Mouse (Mus musculus): ENCODE measurements around the gene Cyp1a2. TPM values are rescaled to one million over a fixed set of nuclear protein-coding genes. Genes with fewer than 3 reads are reported as not detected.
"Not testable (repeated sequence)": the region's sequence is repeated elsewhere in the genome, so short reads cannot be mapped to it uniquely, and the experiment has no call there.

Cyp1a2 gene
- polyA plus RNA-seq (2017; shearing (Covaris generic)) = not detected

DNA sequence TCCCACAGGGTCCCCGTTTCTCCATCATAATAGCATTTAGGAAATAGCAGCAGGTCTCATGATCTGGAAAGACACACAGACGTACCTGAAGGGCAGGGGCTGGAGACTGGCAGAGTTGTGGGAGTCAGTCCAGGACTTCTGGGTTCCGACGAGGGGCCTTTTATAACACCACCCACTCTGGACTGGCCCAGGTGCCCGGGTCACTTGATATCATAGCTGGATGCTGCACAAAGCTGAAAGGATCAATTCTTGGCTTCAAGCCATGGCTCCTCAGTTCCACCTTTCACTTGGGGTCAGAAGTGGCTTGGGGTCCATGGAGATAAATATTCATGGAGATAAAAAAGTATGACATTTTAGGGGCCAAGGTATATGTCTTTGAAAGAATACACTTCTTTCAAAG is at the start of gene Cyp1a2:
Gene Cyp1a2 (minus strand): TSS at position 184 of the 400 bp plus-strand sequence.
- no peak for ATAC-seq

DNA sequence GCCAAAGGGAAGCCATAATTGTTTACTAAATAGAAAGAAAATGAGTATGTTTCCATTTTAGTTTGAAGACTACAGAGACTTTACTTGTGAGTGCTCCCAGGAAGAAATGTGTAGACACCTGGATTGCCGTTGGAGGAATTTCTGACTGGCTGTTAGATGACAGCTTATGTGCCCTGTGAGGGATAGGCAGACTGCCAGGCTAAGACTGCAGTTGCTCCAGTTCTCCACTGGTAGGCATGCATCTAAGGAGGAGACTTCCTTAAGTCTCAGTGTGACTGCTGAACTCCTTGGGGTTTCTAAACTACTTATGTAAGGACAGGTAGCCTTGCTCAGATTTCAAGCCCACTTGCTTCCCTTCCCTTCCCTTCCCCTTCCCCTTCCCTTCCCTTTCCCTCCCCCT is 44.8 kb upstream of the Cyp1a2 start:
- ATAC-seq = no peak

DNA sequence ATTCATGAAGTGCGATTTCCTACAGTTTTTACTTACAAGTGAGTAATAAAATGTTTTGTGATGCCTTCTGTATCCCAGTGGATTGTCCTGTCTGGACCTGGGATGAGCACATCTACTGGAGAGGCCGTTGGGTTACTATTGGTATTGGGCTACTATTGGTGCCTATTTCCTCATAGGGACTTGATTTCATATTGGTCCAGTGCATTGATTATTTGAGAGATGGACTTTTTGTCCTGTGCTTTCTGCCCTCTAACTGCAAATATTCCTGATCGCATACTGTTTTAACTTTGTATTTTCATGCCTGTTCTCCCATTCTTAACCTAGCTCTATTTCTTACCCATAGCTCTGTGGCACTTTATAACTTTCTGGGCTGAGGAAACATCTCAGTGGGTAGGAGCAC is 41.2 kb upstream of the Cyp1a2 start:
- no peak for ATAC-seq

DNA sequence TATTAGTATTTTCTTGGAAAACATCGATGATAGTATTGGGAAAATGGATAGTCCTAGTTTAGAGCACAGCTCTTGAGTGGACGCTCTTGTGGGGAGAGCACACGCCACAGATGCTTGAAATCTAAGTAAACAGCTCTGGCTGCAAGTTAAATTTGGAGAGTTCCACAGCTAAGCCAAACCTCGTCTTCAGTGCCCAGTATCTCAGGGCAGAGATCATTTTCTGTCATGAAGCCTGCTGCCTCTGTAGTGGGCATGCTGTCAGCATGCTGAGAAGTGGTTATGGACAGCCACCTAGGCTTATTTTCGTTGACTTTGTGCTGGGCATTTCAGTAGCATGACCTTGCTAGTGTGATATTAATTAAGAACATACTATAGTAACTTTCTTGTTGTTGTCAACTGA is 40.3 kb upstream of the Cyp1a2 start:
- ATAC-seq = no peak

DNA sequence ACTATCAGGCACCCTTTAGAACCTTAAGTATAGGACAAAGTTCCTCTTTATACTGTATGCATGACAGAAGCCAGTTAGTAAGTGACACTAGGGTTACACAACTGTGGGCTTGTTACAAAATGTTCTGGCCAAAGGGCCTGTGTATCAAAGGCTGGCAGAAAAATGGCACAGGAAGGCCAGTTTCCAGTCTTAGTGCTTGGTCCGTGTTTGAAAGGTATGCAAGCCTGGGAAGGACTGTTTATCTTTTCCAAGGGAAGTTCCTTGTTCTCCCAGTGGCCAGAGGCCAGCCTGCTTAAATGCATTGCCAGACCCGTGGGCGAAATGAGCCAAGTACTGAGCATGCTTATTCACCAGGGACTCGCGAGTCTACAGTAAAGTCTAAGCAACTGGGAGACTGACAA is 39.8 kb upstream of the Cyp1a2 start:
- no peak for ATAC-seq

DNA sequence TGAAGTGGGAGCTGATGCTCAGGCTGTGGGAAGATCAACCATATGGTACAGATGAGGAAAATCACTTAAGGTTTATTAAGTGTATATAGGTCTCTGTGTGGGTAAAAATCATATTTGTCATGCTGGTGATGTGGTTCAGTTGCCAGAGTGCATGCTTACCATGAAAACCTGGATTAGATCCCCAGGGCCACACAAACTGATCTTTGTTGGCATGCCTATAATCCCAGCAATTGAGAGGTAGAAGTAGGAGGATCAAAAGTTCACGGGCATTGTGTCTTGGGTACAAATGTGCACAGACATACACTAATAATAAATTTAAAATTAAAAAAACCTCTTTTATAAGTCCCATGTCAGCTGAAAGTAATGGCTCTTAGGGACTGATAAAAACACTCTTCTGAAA is 38.9 kb upstream of the Cyp1a2 start:
- ATAC-seq = no peak

DNA sequence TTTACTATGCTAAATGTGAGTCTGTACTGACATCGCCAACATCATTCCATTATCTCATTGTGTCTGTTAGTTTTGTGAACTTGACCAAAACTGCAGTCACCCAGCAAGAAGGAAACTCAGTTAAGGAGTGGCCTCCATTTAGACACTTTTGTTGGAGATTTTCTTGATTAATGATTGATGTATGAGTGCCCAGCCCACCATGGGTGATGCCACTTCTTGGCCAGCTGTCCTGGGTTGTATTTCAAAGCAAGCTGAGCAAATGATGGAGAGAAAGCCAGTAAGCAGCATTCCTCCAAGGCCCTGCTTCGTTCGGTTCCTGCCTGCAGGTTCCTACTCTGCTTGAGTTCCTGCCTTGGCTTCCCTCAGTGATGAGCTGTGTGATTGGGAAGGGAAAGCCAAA is 37.2 kb upstream of the Cyp1a2 start:
- no peak for ATAC-seq

DNA sequence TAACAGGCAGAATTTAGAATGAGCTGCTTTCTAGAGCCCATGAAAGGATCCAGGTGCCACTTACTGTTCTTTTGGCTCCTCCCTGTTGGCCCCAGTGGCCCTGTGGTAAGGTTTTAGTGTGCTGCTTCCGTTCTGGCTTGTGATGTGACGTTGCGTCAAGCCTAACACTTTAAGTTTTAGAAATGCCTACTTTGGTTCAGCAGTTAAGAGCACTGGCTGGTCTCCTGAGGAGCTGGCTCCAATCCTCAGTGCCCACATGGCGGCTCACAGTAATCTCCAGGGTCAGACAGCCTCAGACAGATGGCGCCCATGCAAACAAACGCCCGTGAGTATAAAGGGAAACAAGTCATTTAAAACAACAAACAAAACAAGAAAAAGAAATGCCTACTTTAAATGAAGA is 34.9 kb upstream of the Cyp1a2 start:
- no peak for ATAC-seq

DNA sequence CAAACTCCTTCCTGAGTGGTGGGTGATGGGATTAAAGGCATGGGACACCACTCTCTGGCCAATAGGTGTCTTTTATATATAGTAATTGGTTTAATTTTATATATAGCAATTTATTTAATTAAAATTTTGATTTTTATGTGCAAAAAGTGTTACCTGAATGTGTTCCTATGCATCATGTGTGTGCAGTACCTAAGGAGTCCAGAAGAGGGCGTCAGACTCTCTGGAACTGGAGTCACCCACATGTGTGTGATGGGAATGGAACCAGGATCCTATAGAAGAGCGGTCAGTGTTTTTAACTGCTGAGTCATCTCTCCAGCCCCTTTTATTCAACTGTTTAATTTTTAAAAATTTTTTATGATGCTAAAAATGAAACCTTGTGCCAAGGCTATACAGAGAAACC is 28.7 kb upstream of the Cyp1a2 start:
- ATAC-seq = no peak

DNA sequence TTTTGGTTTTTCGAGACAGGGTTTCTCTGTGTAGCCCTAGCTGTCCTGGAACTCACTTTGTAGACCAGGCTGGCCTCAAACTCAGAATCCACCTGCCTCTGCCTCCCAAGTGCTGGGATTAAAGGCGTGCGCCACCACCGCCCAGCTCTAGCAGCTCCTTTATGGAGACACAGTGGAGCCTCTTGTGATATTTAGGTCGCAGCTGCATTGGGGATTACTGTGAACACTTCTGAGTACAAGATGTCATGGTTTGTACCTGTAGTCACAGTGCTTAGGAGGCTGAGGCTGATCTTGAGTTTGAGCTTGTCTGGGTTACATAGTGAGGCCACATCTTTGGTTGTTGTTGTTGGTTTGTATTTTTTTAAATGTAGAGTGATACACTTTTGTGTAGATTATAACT is 26.7 kb upstream of the Cyp1a2 start:
- not testable (repeated sequence) for ATAC-seq

DNA sequence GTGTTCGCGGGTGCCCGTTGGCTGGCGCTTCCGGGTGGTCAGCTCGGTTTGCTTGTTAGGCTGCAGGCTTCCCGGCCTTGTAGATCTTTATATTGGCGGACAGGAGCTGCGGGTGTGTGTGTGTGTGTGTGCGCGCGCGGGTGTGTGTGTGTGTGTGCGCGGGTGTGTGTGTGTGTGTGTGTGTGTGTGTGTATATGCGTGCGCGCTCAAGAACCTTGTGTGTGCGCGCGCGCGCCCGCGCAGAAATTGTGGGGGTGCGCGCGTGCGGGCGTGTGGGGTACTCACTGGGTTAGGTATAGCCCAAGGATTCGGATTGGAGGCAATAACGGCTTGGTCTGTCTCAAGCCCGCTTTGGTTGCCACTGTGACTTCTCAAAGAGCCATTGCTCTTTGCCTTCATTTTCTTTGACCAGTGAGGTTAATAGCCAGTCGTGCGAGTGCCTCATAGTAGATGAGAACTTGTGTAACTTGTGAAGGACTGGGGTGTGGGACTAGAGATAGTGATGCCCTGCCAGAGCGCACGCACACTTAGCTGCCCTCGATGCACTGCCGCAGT is 25.3 kb upstream of the Cyp1a2 start:
- ATAC-seq = no peak

DNA sequence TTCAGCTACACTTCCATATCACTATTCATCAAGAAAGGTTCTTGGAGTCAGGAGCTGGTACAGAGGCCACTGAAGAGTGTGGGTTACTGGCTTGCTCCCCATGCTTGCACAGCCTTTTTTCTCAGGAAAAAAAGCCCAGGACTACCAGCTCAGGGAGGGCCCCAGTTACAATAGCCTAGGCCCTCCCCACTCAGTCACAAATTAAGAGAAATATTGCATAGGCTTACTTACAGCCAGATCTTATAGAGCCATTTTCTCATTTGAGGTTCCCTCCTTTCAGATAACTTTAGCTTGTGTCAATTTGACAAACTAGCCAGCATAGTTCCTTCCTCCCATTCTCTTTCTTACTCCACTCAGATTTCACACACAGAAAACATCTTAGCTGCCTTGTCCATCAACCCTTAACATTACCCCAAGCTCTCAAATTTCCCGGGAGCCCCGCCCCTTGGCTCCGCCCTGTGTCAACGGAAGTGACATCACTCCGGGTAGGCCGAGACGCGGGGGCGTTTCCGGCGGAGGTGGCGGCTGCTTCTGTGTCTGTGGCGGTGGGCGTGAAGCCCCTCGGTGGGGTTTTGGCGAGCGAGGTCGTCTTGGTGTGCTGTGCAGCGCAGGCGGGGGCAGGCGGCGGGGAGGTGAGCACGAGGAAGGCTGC is 24.7 kb upstream of the Cyp1a2 start, which contains the start of gene Edc3:
Gene Edc3 (plus strand): TSS at position 473 of the 652 bp plus-strand sequence.
- peak; percentile 96 for ATAC-seq

DNA sequence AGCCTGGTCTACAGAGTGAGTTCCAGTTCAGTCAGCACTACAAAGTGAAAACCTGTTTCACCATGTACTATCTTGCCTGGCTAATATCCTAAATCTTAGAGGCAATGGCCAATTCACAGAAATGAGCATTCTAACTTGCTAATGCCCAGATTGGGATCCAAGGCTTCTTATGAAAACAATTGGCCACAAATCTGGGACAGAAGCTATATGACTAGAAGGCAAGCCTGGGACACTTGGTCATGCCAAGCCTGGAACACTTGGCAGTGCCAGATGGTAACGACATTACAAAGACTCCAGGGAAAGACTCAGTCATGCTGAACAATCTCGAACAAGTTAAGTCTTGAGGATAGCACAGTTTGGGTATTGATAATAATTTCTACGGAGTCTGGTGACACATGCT is 23.0 kb upstream of the Cyp1a2 start:
- ATAC-seq = no peak

DNA sequence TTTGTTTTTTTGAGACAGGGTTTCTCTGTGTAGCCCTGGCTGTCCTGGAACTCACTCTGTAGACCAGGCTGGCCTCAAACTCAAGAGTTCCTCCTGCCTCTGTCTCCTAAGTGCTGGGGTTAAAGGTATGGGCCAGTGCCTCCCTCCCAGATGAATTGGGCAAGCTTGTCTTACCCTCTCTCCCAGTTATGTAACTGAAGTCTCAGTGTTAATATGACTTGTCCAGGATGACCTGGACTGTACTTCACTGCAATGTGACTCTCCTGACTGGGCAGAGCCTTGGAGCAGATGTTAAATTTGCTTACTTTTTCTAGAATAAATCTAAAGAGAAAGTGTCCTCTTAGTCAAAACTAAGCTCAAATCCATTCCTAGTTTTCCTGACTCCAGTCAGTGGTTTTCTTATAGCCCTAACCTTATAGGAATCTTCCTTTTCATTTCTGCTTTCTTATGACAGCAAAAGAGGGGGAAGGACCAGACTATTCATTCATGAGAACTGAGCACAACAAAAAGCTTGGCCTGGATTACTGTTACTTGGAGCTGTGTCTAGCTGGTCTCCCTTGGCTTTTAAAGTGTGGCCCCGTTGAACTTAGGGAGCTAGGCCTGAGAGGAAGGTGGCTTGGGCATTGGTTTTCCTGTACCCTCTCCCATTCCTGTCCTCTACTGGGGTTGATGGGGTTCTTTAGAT is 15.1 kb upstream of the Cyp1a2 start:
- ATAC-seq = no peak

DNA sequence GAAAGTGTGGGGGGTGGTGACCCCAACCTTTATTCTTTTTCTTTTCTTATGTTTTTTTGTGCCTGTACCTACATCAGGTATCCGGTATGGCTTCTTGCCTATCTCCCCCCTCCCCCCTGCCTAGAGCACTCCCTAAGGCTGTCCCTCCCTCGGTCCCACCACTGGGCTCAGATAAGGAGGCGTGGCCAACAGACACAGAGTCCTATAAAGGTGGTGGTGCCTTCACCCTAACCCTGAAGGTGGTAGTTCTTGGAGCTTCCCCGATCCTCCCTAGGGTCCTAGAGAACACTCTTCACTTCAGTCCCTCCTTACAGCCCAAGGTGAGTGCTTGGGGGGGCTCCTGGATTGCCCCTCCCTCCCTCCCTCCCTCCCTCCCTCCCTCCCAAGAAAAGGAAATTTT is 13.9 kb upstream of the Cyp1a2 start:
- no peak for ATAC-seq

DNA sequence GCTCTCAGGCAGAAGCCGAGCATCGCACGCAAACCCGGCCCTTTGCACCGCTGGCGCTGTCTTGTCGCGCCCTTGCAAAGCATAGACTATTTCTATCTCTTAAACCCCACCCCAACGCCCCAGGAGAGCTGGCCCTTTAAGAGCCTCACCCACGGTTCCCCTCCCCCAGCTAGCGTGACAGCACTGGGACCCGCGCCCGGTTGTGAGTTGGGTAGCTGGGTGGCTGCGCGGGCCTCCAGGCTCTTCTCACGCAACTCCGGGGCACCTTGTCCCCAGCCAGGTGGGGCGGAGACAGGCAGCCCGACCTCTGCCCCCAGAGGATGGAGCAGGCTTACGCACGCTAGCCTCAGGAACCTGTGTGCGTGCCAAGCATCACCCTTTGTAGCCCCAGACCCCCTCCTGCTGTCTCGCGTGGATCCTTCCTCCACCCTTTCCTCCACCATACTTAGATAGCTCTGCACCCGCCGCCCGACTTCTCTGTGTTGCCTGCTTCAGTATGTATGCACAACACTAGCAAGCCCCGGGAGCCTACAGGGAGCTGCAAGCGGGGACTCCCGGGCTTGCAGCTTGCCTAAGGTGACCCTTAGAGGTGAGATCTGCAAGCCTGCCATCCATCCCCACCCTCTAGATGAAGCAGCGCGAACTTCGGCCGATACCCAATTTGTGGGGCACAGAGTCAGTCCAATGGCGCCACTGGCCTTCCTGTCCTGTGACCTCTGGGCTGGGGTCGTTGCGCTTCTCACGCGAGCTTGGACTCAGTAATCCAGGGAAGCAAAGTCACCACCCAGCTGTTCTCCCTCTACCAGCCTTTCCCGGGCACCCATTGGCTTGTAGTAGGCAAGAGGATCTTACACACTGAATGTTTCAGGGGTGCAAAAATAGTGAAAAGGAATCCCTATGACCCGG is 13.1 kb upstream of the Cyp1a2 start:
- ATAC-seq = no peak

DNA sequence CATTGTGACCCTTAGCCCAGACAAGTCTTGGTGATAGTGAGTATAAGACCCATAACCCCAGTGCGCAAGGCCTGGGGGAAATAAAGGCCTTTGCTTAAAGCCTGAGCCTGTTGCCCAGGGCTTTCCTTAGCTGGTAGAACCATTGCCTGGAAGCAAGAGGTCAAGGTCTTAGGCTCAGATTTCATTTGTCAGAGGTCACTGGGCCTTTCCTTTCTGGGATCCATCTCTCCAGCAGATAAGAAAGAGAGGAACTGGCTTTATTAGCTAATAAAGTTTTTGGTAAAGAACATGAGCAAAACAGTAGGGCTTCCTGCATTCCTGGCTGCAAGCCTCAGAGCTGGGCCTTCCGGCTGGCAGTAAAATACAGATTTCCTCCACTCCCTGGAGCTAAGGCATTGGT is 10.6 kb upstream of the Cyp1a2 start:
- no peak for ATAC-seq

DNA sequence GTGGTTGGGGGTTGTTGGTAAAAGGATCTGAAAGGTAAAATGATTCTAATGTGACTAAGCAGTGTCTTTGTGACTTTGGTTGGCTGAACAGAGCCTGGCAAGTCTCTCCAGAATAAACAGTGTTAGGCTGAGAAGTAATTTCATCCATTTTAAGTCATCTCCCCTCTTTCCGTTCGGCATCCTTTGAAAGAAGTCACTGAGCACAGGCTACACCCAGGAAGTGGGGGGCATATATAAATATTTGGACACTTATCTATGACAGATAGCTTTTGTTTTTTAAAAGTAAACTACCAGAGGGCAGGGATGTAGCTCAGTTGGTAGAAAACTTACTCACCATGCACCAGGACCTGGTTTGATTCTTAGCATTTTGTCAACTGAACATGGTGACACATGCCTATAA is 5.1 kb upstream of the Cyp1a2 start:
- no peak for ATAC-seq

DNA sequence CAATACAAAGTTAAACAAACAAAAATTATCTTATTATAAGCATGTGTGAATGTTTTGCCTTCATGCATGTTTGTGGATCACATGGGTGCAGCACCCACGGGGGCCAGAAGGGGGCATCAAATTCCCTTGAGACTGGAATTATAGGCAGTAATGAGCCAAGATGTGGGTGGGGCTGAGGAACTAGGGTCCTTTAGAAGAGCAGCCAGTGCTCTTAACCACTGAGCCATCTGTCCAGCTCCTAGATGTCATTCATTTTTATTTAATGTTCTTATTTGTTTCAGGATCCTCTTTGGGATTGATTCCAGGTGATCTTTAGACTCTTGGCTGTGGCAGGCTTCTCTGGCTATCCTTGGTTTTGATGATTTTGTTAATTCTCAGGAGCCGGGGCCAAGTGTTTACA is 4.7 kb upstream of the Cyp1a2 start:
- no peak for ATAC-seq

DNA sequence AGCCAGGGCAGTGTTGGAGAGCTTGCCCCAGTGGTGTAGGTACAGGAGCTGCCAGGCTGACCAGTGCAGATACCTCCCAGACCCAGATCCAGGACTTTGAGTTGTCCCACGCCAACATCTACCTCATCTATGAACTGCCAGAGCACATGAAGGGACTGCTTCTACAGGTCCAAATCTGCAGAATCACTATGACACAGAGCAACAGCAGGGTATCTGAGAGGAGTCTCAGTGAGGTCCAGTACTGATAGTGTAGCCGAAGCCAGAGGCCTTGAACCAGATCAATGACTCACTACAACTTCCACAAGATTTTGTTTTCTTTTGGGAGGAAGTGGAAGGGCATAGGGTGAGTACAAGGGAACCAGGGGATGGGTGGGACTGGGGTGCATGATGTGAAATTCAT is 4.2 kb upstream of the Cyp1a2 start, which contains the start of gene Cyp1a1:
Gene Cyp1a1 (plus strand): TSS at position 178 of the 400 bp plus-strand sequence.
- no peak for ATAC-seq

DNA sequence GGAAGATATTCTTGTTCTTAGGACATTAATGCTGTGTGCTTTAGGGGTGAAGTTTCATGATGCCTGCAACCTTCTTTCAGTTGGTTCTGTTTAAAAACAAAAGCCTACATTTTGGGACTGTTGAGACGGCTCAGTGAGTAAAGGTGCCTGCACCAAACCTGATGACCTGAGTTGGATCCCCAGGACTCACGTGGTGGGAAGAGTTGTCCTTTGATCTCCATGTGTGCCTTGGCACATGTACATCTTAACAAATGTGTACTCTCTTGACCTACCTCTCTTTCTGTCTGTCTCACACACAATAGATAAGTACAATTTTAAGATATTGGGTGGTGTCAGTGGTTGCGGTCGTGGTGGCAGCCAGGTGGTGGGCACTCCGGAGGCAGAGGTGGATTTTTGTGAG is 2.5 kb upstream of the Cyp1a2 start:
- no peak for ATAC-seq

DNA sequence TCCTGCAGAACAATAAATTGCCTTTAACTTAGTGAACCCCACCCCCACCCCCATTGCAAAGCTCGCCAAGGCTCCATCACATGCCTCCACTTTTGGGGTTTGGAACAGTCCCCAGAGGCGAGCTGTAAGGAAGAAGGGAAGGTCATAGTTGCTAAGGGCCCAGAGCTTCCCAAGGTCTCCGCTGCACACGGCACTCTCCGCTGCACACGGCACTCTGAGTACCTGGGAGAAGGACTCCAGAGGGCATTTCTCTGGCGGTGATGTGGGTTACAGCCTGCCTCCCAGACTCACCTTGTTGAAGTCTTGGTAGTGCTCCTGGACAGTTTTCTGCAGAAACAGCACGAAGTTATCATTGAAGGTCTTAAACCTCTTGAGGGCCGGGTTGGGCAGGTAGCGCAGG is 2.1 kb downstream of the Cyp1a2 start:
- ATAC-seq = no peak

DNA sequence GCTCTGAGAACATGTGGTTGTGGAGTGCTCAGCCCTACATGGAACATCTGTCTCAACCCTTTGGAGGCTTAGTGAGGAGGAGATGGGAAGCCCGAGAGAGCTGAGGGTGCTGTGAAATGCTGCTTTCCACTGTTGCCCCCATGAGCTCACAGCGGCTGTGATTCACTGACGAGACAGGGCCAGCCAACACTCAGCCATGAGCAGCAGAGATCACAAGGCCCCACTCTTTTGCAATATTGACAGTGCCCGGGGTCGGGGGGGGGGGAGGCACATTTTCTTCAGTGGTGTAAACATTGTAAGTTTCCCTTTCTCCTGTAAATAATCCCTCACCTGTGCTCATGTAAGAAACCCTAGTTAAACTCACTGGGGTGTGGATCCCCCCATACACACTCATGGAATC is 12.0 kb downstream of the Cyp1a2 start:
- ATAC-seq = no peak
